Mouse (Mus musculus): ENCODE measurements around the gene Tgfb2.

GRCm38 (mm10) chr1:186718881-186719280 lies 13.1 kb upstream of the Tgfb2 start:
- TF ChIP-seq CTCF (IDR thresholded peaks at IDR 0.05; ENCODE audit: low read depth, low read length) (no peak), TAL1 (conservative IDR thresholded peaks at IDR 0.05; ENCODE audit: low read depth, low read length) (no peak), POLR2AphosphoS5 (IDR thresholded peaks at IDR 0.05; ENCODE audit: insufficient replicate concordance, low read depth, low read length) (no peak), GATA1 (IDR thresholded peaks at IDR 0.05; ENCODE audit: borderline replicate concordance, low read length) (no peak)
